Mouse (Mus musculus): ENCODE data around the gene Hint2.

DNA sequence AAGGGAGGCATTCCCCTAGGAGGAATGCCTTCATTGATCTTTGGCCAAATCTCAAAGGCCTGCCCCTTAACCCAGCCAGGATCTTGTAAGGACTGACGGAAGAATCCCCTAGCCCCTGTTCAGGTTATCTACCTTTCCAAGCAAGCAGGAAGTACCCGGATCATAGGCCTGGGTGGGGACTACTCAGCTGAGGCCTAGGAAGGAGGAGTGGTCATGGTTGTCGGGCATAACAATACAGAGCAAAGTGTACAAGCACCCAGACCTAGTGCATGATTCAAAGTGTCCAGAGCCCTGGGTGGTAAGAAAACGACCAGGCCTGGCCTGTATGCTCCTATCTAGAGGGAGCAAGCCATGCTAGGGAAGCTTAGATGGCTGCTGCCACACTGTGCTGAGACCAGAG lies 19.3 kb upstream of the Hint2 start:
- no peak for TF ChIP-seq CTCF (IDR thresholded peaks at IDR 0.05; ENCODE audit: low read depth, low read length)
- no peak for TF ChIP-seq GATA1 (IDR thresholded peaks at IDR 0.05; ENCODE audit: borderline replicate concordance, low read length)
- no peak for TF ChIP-seq POLR2AphosphoS5 (IDR thresholded peaks at IDR 0.05; ENCODE audit: insufficient replicate concordance, low read depth, low read length)
